Mouse (Mus musculus) heart, postnatal 0 days (tissue): ENCODE data around the gene Cyld.

Experiments used
- CTCF ChIP-seq: IDR thresholded peaks from 2 replicates; pipeline ENCODE4 v1.5.1; 2016; ENCODE audit warnings: antibody characterized with exemption, control low read depth, low read depth
- EP300 ChIP-seq: IDR thresholded peaks from 2 replicates; pipeline ENCODE4 v1.6.1; 2016; ENCODE audit warnings: antibody characterized with exemption, low read depth

DNA sequence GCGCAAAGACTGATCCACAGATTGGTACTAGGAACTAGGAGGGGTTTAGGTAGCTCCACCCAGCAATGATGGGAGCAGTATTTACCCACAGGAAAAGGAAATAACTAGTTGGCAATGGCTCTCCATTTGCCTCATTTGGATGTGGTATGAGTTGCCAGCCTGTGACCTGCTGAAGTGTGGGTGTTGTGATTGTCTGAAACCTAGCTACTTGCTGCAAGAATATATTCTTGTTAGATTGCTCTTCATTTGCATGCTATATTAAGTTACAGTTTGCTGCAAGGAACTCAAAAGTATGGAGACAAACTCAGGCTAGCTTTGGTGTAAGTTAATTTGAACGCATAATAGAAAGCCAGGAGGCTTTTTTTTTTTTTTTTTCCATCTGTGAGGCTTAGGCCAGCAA is 16.3 kb upstream of the Cyld start:
- TF ChIP-seq EP300 (no peak), CTCF (no peak)
